Mouse (Mus musculus) ES-CJ7 (cell line): ENCODE data around the gene Rfx6.

Experiments used
- DNase-seq: peaks from one replicate; pipeline ENCODE4 v3.0.0; 2011; ENCODE audit warnings: low read depth, low spot score

Gene Rfx6

DNA sequence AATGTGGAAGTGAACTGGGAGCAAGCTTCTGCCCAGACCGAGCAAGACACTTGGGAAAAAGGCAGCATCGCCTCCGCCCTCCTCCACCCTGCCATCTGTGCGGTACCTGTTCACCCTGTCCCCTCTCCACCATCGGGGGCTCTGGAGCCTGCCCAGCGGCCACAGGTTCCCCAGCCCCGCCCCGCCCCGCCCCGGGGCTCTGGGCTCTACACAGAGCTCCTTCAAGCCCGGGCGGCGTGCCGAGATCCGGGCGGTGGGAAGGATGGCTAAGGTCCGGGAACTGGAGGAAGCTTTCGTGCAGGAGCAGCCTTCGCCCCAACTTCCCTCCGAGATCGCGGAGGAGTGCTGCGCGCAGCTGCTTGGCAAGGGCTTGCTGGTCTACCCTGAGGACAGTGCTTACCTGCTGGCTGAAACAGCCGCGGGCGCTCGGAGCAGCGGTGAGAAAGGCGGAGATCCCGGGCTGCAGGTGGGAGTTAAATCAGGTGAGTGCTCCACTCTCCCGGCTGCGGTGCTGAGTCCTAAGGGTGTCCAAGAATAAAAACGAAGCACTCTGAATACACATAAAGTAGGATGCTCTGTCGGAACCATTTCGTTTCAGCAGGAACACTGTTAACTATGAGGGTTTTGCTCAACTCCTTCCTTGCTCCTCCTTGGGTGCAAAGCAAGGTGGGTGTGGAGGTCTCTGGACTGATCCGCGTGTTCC lies at the start of gene Rfx6:
Rfx6 (plus strand) TSS at position 209 of the 703 bp plus-strand sequence.
- DNase-seq, result peak; percentile 50

DNA sequence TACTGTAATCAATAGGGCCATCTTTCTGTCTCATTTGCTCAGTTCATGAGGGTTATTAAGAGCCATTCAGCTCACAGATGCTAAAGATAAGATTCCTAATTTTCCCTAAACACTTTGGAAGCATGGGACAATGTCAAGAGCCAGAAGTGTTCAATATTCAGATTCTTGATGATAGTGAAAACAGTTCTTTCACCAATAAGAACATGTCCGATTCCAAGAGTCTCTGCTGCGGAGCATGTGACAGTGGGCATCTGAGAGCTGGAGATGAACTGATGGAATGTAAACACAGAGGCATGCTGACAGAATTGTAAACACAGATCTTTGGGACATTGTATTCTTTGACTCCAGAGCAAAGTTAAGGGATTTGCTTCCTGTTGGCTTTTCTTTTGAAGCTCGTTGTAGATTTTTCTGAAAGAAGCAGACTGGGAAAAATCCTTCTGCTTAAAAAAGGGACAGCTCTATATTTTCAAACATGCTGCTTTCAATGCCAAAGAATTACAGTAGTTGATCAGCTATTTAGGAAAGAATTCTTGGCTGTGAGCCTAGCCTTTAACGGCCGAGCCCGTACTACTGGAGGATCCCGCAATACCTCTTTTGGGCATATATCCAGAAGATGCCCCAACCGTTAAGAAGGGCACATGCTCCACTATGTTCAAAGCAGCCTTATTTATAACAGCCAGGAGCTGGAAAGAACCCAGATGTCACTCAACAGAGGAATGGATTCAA lies 46.0 kb upstream of the Rfx6 start, which contains the start of gene Gprc6a:
Gprc6a (minus strand) TSS at position 51 of the 726 bp plus-strand sequence.
- no peak for DNase-seq

- DNase-seq, result no peak
Observed at GRCm38 (mm10) chr10:51649506-51650221, 27.9 kb upstream of the Rfx6 start.

GRCm38 (mm10) chr10:51657324-51657723 lies 20.2 kb upstream of the Rfx6 start:
- no peak for DNase-seq

DNA sequence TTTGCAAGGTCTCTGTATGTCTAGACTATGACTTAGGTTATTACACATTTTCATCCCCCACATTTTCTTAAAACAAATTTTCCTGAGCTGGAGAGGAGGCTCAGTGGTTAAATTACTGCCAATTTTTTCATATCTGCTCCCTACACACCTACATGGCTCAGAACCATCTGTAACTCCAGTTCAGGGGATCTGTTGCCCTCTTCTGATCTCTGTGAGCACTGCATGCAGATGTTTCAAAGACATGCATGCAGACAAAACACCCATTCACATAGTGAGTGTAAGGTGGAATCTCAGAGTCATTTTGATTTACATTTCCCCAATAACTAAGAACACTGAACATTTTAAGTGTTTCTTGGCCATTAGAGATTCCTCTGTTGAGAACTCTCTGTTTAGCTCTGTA lies 8.2 kb upstream of the Rfx6 start:
- peak; percentile 32 for DNase-seq

GRCm38 (mm10) chr10:51671583-51671982 lies 6.0 kb upstream of the Rfx6 start:
- DNase-seq, result no peak

DNA sequence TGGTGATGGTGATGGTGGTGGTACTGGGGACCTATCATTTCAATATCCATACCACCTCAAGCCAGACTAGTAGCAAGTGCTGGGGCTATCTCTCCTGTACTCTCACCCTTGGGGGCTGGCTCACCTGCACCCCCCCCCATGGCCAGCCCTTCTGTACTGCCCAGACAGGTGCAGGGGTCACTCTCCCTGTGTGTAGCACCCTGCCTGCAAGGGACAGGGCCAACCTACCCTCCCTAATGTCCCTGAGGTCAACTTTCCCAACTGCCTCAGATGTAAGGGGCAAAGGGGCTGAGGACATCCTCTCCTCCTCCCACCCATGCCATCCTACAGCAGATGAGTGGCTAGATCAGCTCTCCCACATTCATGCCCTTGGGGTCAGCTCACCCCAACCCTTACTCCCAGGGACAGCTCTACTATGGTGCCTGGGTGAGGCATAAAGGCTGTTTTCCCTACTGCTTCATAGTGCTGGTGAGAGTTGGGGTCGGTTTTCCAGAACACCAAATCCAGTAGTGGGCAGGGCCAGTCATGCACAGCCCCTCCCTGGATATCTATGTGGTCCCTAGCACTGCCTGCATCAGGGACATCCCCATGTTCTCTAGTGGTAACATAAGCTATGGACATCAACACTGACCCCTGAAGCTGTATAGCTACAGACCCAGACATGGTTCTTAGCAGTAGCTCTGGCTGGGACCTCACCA lies 5.3 kb upstream of the Rfx6 start:
- DNase-seq, result no peak

- no peak for DNase-seq
Observed at GRCm38 (mm10) chr10:51678251-51678639, 689 bp downstream of the Rfx6 start.

DNA sequence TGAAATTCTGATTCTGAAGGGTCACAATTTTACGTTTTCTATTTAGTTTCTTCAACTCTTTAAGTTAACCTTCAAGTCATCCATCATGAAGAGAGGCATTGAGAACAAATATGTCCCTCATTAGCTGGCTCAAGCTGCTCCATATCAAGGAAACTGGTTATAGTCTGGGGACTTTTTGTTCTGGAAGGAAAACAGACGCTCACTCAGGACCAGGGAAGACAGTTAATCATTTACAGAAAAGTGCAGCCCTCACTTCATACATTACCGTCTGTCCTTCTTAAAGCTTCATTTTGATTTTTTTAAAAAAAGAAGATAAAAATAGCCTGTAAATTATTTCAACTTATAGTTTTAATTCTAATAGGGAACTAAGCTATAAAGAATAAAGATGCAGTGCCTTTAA lies 43.3 kb downstream of the Rfx6 start:
- DNase-seq, result no peak

GRCm38 (mm10) chr10:51761436-51761835 lies 83.9 kb downstream of the Rfx6 start:
- DNase-seq, result no peak

DNA sequence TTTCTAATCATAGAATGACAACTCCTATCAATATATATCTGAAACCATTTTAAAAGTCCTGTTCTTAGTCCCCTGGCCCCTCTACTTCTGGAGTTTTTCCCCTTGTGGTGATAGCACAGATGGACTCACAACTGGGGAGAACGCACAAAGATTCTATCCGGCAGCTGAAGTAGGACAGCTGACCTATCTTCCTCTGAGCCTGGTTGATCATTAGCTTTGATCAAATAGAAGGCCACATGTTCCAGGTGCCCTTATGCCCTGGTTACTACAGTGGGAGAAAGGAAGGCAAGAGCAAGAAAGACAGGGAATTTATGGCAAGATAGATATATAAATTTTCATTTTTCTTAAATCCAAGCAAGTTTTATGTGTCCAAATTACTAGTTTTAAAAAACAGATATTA lies 85.7 kb downstream of the Rfx6 start:
- DNase-seq, result no peak

DNA sequence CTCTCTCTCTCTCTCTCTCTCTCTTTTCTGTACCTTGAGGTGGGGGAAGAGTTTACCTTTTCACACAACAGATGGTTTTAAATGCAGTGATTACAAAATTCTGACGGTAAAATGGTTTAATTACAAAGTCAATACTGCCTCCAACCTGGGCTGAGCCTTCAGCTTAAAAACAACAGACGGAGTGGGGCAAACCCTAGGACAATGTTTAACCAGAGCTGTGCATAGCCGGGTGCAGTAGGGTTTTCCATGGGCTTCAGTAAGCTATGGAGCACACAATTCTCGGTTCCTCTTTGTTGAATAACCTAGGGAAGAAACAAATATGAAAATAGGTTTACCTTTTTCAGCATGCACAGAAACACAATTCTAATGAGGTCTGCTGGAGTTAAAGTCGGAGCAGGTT lies 90.9 kb downstream of the Rfx6 start:
- DNase-seq, result no peak

GRCm38 (mm10) chr10:51769252-51769651 lies 91.7 kb downstream of the Rfx6 start:
- DNase-seq, result no peak

DNA sequence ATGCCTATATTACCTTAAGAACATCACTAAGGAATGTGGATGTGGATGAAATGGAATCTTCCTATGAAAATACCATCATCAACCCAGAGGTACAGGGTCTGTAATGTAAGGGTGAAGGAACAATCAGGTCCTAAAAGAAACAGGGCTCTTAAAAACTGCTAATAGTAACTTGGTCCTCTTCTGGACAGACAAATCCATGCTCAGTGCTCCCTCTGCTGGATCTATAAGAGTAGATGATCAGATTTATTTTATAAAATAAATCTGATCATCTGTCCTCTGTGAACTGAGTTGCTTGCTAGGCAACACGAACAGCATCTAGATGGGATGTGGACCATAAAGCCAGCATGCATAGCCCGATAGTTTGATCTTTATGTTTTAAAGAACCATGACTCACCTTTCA lies 102.1 kb downstream of the Rfx6 start:
- DNase-seq, result peak; percentile 22
